Mouse (Mus musculus) thymus, postnatal 14 days (tissue): ENCODE results near the gene Olfr1218.
"Not testable (repeated sequence)": the region's sequence is repeated elsewhere in the genome, so short reads cannot be mapped to it uniquely, and the experiment has no call there.

Experiments used
- DNase-seq: peaks from one replicate; pipeline ENCODE4 v3.0.0; 2021

Olfr1218 gene

GRCm38 (mm10) chr2:89061087-89061486, at the start of gene Olfr1218:
Olfr1218 (minus strand) TSS chr2:89061187.
- no peak for DNase-seq

- DNase-seq, result no peak
Observed at GRCm38 (mm10) chr2:89106735-89107134, 45.7 kb upstream of the Olfr1218 start, which contains the start of gene Olfr1220. Olfr1220 (minus strand) TSS chr2:89106835.

- DNase-seq, result no peak
Observed at GRCm38 (mm10) chr2:89105651-89106050, 44.7 kb upstream of the Olfr1218 start.

- no peak for DNase-seq
Observed at GRCm38 (mm10) chr2:89093848-89094247, 32.9 kb upstream of the Olfr1218 start.

- DNase-seq, result no peak
Observed at GRCm38 (mm10) chr2:89083413-89083812, 22.4 kb upstream of the Olfr1218 start, which contains the start of gene Olfr1219. Olfr1219 (minus strand) TSS chr2:89083513.

GRCm38 (mm10) chr2:89081487-89081886, 20.5 kb upstream of the Olfr1218 start:
- DNase-seq, result no peak

GRCm38 (mm10) chr2:89031965-89032364, 29.0 kb downstream of the Olfr1218 start, which contains the start of gene Olfr1217:
Olfr1217 (minus strand) TSS chr2:89032065.
- no peak for DNase-seq

GRCm38 (mm10) chr2:89021436-89021835, 39.6 kb downstream of the Olfr1218 start:
- DNase-seq, result not testable (repeated sequence)

- no peak for DNase-seq
Observed at GRCm38 (mm10) chr2:89018240-89018639, 42.7 kb downstream of the Olfr1218 start, which contains the start of gene Olfr1216. Olfr1216 (minus strand) TSS chr2:89018340.

GRCm38 (mm10) chr2:89006873-89007272, 54.1 kb downstream of the Olfr1218 start, which contains the start of gene Olfr1215:
Olfr1215 (minus strand) TSS chr2:89006973.
- no peak for DNase-seq
